Mouse (Mus musculus) lung, adult 18-20 months (tissue): ENCODE results near the gene Zfp385c.
A peak's percentile ranks its signal among the peaks of the same experiment; 100 is the strongest.
"Not testable (repeated sequence)": the region's sequence is repeated elsewhere in the genome, so short reads cannot be mapped to it uniquely, and the experiment has no call there.

ENCODE experiments used
- DNase-seq, 2 experiments: peaks; one replicate each; pipeline ENCODE4 v3.0.0; 2022; ENCODE audit warnings: mixed read lengths in 2 of 2

Zfp385c gene

DNA sequence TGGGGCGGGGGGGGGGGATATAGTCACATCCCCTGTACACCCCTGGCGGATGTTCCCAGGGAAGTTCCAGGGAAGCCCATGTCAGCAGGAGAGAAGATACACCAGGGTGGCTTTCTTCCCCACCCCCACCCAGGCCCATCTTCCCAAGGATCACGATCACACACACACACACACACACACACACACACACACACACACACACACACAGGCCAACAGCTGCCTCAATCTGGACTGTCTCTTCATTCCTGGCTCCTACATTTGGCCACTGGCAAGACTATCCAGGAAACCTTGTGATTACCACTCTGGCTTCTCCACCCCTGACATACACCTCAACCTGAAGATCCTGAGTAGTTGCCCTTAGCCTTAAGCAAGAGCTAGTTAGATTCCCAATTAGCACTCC, 6.9 kb downstream of the Zfp385c start:
- no peak for DNase-seq

DNA sequence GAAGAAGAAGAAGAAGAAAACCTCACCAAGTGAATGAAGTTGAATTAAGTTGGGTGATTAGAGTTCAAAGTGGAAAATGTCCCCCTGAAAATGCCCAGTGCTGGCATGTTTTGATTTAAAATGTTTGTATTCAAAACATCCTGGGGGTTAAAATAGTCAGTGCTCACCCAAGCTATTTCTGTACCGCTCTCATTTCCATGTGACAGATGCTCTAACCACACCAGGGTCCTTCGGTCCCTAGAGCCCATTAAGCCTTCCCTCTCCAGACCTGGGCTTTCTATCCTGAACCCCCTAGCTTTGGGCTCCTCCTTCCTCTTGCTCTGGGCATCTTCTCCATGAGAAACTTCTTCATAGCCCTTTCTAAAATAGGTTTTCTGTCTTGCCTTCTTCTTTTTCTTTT, 8.2 kb downstream of the Zfp385c start:
- no peak for DNase-seq

GRCm38 (mm10) chr11:100682526-100682925, 9.7 kb downstream of the Zfp385c start:
- DNase-seq = no peak

GRCm38 (mm10) chr11:100681826-100682225, 10.4 kb downstream of the Zfp385c start:
- DNase-seq = no peak

DNA sequence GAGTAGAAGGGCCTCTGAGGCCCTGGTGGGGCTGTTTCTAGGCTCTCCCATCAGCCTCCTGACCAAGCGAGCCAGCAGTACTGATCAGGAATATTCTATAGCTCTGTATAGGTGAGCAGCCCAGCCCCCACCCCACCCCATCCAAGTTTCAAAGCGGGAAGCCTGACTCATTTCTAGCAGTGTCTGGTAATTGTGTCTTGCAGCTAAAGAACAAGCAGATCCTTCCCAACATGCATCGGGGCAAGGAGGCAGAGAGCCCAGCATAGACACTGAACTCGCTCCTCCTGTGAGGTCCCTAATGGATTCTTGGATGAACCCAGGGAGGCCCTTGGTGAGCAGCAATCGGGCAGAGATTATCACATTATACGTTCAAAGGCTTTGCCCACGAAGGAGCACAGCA, 14.4 kb downstream of the Zfp385c start:
- no peak for DNase-seq

DNA sequence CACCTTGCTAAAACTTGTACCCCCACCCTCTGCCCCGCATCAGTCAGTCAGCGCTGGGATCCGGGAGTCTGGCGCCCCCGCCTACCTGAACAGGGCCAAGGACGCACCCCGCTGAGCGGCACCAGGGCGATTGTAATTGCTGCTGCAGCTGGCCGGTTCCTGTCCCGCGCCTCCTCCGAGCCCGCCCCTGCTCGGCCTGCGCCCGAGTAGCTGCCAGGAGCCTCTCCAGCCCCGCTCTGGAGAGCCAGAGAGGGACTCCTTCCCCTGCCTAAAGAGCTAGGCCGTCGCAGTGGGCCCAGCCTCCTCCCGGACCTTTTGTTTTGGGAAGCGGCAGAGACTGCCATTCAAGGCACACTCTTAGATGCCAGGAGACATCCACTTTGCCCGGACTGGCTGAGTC, 19.1 kb downstream of the Zfp385c start:
- peak; percentile 17 to 42 for DNase-seq

- no peak for DNase-seq
Measured at GRCm38 (mm10) chr11:100671956-100672355, 20.3 kb downstream of the Zfp385c start.

- no peak for DNase-seq
Measured at GRCm38 (mm10) chr11:100671049-100671448, 21.2 kb downstream of the Zfp385c start.

DNA sequence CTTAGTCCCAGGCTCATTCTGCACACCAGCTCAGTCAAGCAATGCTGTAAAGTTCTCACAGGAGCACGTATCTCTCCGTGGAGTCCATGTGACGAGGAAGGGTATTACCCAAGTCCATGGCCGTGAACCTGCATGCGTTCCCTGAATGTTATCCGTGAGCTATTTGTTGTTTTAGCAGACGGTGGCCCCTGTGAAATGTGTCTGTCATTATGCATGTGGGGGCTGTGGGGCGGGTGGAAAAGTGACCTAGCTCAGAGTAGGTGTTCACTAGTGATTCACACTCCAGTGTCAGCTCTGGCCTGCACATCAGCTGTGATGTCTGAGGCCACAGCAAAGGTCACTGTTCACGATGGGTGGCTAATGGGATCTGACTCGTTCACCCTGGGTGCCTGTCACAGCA, 32.4 kb downstream of the Zfp385c start:
- DNase-seq = no peak

DNA sequence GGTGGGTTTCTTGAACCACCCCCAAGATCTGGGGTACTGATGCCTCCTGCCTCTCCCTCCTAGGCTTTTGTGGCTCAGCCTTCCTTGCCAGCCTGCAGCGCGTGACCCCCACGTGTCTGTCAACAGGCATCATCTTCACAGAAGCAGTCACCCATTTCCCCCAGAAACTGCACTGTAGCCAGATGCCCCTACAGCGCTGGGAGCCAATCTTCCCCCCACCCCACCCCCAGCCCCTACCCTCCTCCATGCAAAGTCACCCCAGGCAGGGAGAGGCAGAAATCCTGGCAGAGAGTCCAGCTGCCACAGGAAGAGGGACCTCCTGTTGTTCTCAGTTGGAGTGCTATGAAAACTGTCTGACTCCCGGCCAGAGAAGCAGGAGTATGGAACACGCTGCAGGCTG, 35.8 kb downstream of the Zfp385c start:
- DNase-seq = no peak

GRCm38 (mm10) chr11:100655589-100655988, 36.7 kb downstream of the Zfp385c start:
- not testable (repeated sequence) for DNase-seq

DNA sequence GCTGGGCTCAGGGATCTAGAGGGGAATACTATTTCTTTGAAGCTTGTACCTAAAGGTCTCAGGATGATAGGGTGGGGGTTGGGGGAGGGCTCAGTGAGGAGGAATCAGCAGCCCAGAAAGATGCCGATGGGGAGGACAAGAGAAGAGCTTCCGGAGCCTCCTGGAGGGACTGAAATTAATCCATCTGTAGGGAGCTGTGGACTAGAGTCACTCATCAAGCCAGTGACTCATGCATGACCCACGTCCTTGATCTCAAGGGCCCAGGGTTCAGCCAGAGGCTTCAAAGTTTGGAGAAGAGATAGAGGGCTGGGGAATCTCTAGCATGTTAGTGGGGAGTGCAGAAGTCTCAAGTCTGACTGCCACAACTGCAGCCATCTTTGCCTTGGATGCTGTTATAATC, 40.5 kb downstream of the Zfp385c start:
- DNase-seq = no peak

GRCm38 (mm10) chr11:100651205-100651604, 41.0 kb downstream of the Zfp385c start:
- DNase-seq = no peak

GRCm38 (mm10) chr11:100648405-100648804, 43.9 kb downstream of the Zfp385c start:
- DNase-seq = no peak

- peak in 1 of 2 experiments; percentile 18 for DNase-seq
Measured at GRCm38 (mm10) chr11:100646265-100646664, 46.0 kb downstream of the Zfp385c start.

- DNase-seq = no peak
Measured at GRCm38 (mm10) chr11:100643612-100644575, 48.4 kb downstream of the Zfp385c start.

GRCm38 (mm10) chr11:100640159-100640906, 51.9 kb downstream of the Zfp385c start:
- DNase-seq = no peak

- no peak for DNase-seq
Measured at GRCm38 (mm10) chr11:100634530-100634929, 57.7 kb downstream of the Zfp385c start.

GRCm38 (mm10) chr11:100628862-100629352, 63.3 kb downstream of the Zfp385c start:
- no peak for DNase-seq

- DNase-seq = no peak
Measured at GRCm38 (mm10) chr11:100628056-100628455, 64.2 kb downstream of the Zfp385c start.

DNA sequence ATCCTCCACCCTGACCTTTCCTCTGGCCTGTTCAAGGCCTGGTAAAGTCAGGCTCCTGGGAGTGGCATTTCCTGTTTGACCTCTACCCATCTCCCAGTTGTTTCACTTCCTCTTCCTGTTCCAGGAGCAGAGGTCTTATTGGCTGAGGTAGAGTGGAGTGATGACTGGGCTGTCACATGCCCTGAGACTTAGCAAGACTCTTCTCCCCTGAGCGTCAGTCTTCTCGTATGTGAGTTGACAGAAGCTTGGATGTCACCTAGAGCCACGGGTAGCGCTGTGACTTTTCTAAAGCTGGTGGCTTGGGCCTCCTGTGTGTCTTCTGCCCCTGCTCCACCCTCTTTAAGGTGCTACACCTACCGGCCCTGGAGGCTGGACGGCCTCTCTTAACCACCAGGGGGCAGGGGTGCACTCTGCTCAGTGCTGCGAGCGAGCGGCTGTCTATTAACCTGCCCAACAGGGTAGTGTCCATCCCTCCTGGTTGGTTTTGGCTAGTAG, 65.5 kb downstream of the Zfp385c start:
- DNase-seq = peak; percentile 73 to 78

- no peak for DNase-seq
Measured at GRCm38 (mm10) chr11:100625754-100626700, 66.2 kb downstream of the Zfp385c start.
